Mouse (Mus musculus): ENCODE measurements around the gene Oat. TPM values are rescaled to one million over a fixed set of nuclear protein-coding genes. Genes with fewer than 3 reads are reported as not detected.

Oat gene
- total and polyA plus RNA-seq, 3 experiments, result 87.6 to 204 (median 104) TPM

- peaks cover 37% of the 10 kb centered on the region for H3K79me2 ChIP-seq (replicated peaks; ENCODE audit: control insufficient read depth, extremely low read depth, insufficient read depth, poor library complexity, severe bottlenecking)
- dilution Hi-C loops (cut with MboI; ENCODE audit: extremely low pct_ligation_motif_present, extremely low pct_unique_long_range_greater_than_20kb, low sequenced_read_pairs), result no loop called here
- H3K9me3 ChIP-seq (replicated peaks; ENCODE audit: low read length), result no peaks in the 10 kb centered on the region
- no peak overlapping the region for H3K9ac ChIP-seq (ENCODE audit: insufficient read depth, low read depth)
- DNase-seq (ENCODE audit: extremely low read depth), result no peak
- peaks cover 13% of the 10 kb centered on the region for H3K27me3 ChIP-seq (replicated peaks)
- peaks cover 3 to 68% of the 10 kb centered on the region in 2 experiments; a peak in 3 of 4 replicates for H3K4me1 ChIP-seq (ENCODE audit: control insufficient read depth in 1 of 2, insufficient read depth in 2 of 2)
- TF ChIP-seq HCFC1 (IDR thresholded peaks at IDR 0.05; ENCODE audit: low read depth, low read length), result no peak
- TF ChIP-seq MAZ (IDR thresholded peaks at IDR 0.05; ENCODE audit: low read depth, low read length), result no peak
- no peak for TF ChIP-seq JUN (IDR thresholded peaks at IDR 0.05; ENCODE audit: insufficient read depth, low read depth, low read length)
- TF ChIP-seq ZMIZ1 (IDR thresholded peaks at IDR 0.05; ENCODE audit: low read depth, low read length), result no peak
- TF ChIP-seq CHD2 (IDR thresholded peaks at IDR 0.05; ENCODE audit: low read length), result no peak
- no peak for TF ChIP-seq MXI1 (IDR thresholded peaks at IDR 0.05; ENCODE audit: low read depth, low read length)
- no peak for TF ChIP-seq SIN3A (IDR thresholded peaks at IDR 0.05; ENCODE audit: low read length)
- TF ChIP-seq E2F4 (IDR thresholded peaks at IDR 0.05; ENCODE audit: insufficient replicate concordance, low read depth, low read length), result no peak
- no peak for TF ChIP-seq JUND (conservative IDR thresholded peaks at IDR 0.05; ENCODE audit: low read depth, low read length)
- no peak for TF ChIP-seq NRF1 (IDR thresholded peaks at IDR 0.05; ENCODE audit: low read depth, low read length)
- TF ChIP-seq ZNF384 (IDR thresholded peaks at IDR 0.05; ENCODE audit: low read depth, low read length), result no peak
- no peak for TF ChIP-seq NELFE (IDR thresholded peaks at IDR 0.05; ENCODE audit: low read depth, low read length)
- no peak for TF ChIP-seq CTCF (conservative IDR thresholded peaks at IDR 0.05 in 1 of 2, IDR thresholded peaks at IDR 0.05 in 1 of 2; ENCODE audit: low read depth in 2 of 2, low read length in 2 of 2)
- no peak for TF ChIP-seq ZC3H11A (IDR thresholded peaks at IDR 0.05; ENCODE audit: low read depth, low read length)
- in situ Hi-C loops (cut with MboI; ENCODE audit: low pct_ligation_motif_present, low pct_unique_long_range_greater_than_20kb, low sequenced_read_pairs), result no loop called here
- peaks cover 17 to 22% of the 10 kb centered on the region in 2 experiments for H3K36me3 ChIP-seq (replicated peaks in 1 of 2; ENCODE audit: control insufficient read depth in 1 of 2, insufficient read depth in 1 of 2, low read length in 1 of 2)
- H3K27ac ChIP-seq (ENCODE audit: insufficient read depth, low read depth), result no peak overlapping the region
- H3K4me3 ChIP-seq (replicated peaks in 1 of 3; ENCODE audit: low read depth in 2 of 3, low read length in 2 of 3, poor library complexity in 1 of 3), result no peak overlapping the region
- no peak overlapping the region for H3K4me2 ChIP-seq (ENCODE audit: insufficient read depth, low read depth, poor library complexity, severe bottlenecking)
Observed at GRCm38 (mm10) chr7:132573205-132573604, 3.0 kb downstream of the Oat start.

GRCm38 (mm10) chr7:132572738-132573137 lies 3.5 kb downstream of the Oat start:
- Histone ChIP-seq H3K4me1 (ENCODE audit: control insufficient read depth in 1 of 2, insufficient read depth in 2 of 2) (peaks cover 3 to 68% of the 10 kb centered on the region in 2 experiments; a peak in 3 of 4 replicates), H3K9ac (ENCODE audit: insufficient read depth, low read depth) (no peak overlapping the region), H3K27me3 (replicated peaks) (peaks cover 8% of the 10 kb centered on the region), H3K79me2 (replicated peaks; ENCODE audit: control insufficient read depth, extremely low read depth, insufficient read depth, poor library complexity, severe bottlenecking) (peaks cover 37% of the 10 kb centered on the region), H3K9me3 (replicated peaks; ENCODE audit: low read length) (no peaks in the 10 kb centered on the region), H3K27ac (ENCODE audit: insufficient read depth, low read depth) (no peak overlapping the region), H3K4me2 (ENCODE audit: insufficient read depth, low read depth, poor library complexity, severe bottlenecking) (no peak overlapping the region), H3K4me3 (replicated peaks in 1 of 3; ENCODE audit: low read depth in 2 of 3, low read length in 2 of 3, poor library complexity in 1 of 3) (no peak overlapping the region), H3K36me3 (replicated peaks in 1 of 2; ENCODE audit: control insufficient read depth in 1 of 2, insufficient read depth in 1 of 2, low read length in 1 of 2) (peaks cover 21 to 27% of the 10 kb centered on the region in 2 experiments)
- DNase-seq (ENCODE audit: extremely low read depth), result no peak
- in situ Hi-C loops (cut with MboI; ENCODE audit: low pct_ligation_motif_present, low pct_unique_long_range_greater_than_20kb, low sequenced_read_pairs), result no loop called here
- no peak for TF ChIP-seq ZKSCAN1 (IDR thresholded peaks at IDR 0.05; ENCODE audit: borderline replicate concordance, low read depth, low read length)
- TF ChIP-seq USF2 (conservative IDR thresholded peaks at IDR 0.05; ENCODE audit: low read depth, low read length), result no peak
- TF ChIP-seq CHD1 (IDR thresholded peaks at IDR 0.05; ENCODE audit: low read depth, low read length), result no peak
- no peak for TF ChIP-seq RCOR1 (conservative IDR thresholded peaks at IDR 0.05; ENCODE audit: low read depth, low read length)
- no peak for TF ChIP-seq E2F4 (IDR thresholded peaks at IDR 0.05; ENCODE audit: insufficient replicate concordance, low read depth, low read length)
- TF ChIP-seq ETS1 (conservative IDR thresholded peaks at IDR 0.05; ENCODE audit: low read depth, low read length), result no peak
- no peak for TF ChIP-seq PAX5 (IDR thresholded peaks at IDR 0.05; ENCODE audit: low read length)
- no peak for TF ChIP-seq NRF1 (IDR thresholded peaks at IDR 0.05; ENCODE audit: low read depth, low read length)
- no peak for TF ChIP-seq POLR2AphosphoS2 (IDR thresholded peaks at IDR 0.05; ENCODE audit: low read depth, low read length)
- TF ChIP-seq GABPA (IDR thresholded peaks at IDR 0.05; ENCODE audit: insufficient replicate concordance, low read depth, low read length), result no peak
- no peak for TF ChIP-seq TBP (conservative IDR thresholded peaks at IDR 0.05; ENCODE audit: low read depth, low read length)
- TF ChIP-seq SMC3 (IDR thresholded peaks at IDR 0.05; ENCODE audit: low read depth, low read length), result no peak
- TF ChIP-seq IRF4 (IDR thresholded peaks at IDR 0.05; ENCODE audit: low read depth, low read length), result no peak
- no peak for TF ChIP-seq BHLHE40 (IDR thresholded peaks at IDR 0.05; ENCODE audit: low read depth, low read length)
- no peak for TF ChIP-seq MXI1 (IDR thresholded peaks at IDR 0.05; ENCODE audit: low read depth, low read length)
- dilution Hi-C loops (cut with MboI; ENCODE audit: extremely low pct_ligation_motif_present, extremely low pct_unique_long_range_greater_than_20kb, low sequenced_read_pairs), result no loop called here
